Mouse (Mus musculus) lung, adult 10 weeks (tissue): ENCODE data around the gene Tmem50a. TPM values are rescaled to one million over a fixed set of nuclear protein-coding genes. Genes with fewer than 3 reads are reported as not detected.

Experiments used
- polyA plus RNA-seq: library from polyadenylated mRNA; stranded (reverse); fragments of 350-450 nt; fragmentation: Illumina TruSeq; extraction: RNeasy Lipid Tissue Mini Kit (QIAGEN cat#74804); gene quantifications from one replicate; pipeline ENCODE4 v1.2.3, GENCODE M21; 2014; ENCODE audit warnings: low read depth, low replicate concordance; ENCODE audit not compliant: insufficient read depth

The Tmem50a gene
- polyA plus RNA-seq, result 212 TPM

DNA sequence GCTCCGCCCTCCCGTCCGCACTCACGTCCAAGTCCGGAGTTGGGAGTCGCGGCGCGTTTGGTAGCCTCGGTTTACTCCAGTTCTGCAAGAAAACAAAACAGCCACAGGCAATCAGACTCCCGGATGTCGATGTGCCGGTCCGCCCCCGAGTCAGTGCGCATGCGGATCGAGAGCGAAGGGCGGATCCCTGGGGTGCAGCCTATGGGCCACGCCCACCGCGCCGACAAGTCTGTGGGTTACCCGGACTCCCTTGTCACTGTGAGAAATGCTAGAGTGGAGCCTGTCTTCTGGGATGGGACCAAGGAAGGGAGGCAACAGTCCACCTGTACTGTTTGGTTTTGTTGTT lies at the start of gene Tmem50a:
TSS of gene Tmem50a (minus strand) at position 161 of the 346 bp plus-strand sequence.

GRCm38 (mm10) chr4:134930684-134931481 lies 16.1 kb upstream of the Tmem50a start, which contains the start of gene Syf2:
Gene Syf2 (plus strand): TSS chr4:134930898.

DNA sequence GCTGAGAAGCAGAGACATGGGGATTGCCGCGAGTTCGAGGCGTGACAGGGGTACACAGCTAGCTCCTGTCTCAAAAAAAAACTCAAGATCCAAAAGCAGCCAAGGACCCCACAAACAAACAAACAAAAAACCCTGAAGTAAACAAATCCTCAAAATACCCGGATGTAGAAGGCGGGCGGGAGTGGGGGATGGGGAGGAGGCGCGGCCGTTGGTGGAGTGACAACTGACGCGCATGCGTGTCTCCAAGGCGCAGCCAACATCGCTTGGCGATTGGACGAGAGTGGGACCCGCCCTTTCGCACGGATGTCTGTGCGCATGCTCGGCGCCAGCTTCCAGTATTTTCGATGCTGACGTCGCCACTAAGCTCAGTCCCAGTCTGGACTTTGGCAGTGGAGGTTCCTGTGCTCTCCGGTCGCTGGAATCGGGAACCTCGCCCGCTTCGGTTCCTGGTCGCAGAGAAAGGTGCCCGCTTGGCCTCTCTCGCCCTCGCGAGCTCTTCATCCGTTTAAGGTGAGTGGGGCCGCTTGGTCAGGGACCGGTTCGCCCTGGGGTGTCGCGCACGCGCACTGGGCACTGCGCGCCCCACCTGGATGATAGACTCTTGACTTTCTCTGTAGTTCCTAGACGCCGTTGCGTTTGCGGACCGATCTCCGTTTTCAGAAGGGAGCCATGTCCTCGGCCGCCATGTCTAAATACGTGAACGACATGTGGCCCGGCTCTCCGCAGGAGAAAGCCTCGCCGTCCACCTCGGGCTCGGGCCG lies 8.6 kb upstream of the Tmem50a start, which contains the start of gene Rsrp1:
TSS of gene Rsrp1 (plus strand) at position 335 of the 761 bp plus-strand sequence.

GRCm38 (mm10) chr4:134863937-134864729 lies 50.7 kb downstream of the Tmem50a start, which contains the start of gene Rhd:
Gene Rhd (plus strand): TSS chr4:134864536.

DNA sequence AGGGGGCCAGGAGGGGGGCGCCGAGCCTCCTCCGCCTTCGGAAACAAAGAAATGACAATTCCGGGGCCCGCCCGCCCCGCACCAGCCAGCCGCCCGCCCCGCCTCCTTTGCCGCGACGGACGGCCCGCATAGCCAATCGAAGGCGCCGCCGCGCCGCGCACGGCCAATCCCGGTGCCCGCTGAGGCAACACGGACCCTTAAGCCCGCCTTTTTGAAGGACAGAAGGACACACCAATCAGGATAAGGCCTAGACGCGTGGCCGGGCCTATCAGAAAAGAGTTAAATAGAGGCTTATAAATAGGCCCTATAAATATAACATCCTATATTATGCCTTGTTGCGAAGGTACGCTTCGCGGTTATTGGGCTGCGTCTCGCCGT lies 61.6 kb downstream of the Tmem50a start, which contains the start of gene Maco1:
TSS of gene Maco1 (minus strand) at position 87 of the 378 bp plus-strand sequence.

Other genes with a start within 250 kb of the Tmem50a start
- gene Man1c1, start 210.7 kb downstream of the Tmem50a start, polyA plus RNA-seq, result 7.4 TPM
- gene Ldlrap1, start 147.0 kb downstream of the Tmem50a start, polyA plus RNA-seq, result 16.0 TPM
- 13.2 TPM for gene Maco1, start 61.7 kb downstream of the Tmem50a start, polyA plus RNA-seq
- gene Rhd, start 50.5 kb downstream of the Tmem50a start, polyA plus RNA-seq, result not detected
- 342 TPM for gene Rsrp1, start 8.6 kb upstream of the Tmem50a start, polyA plus RNA-seq
- gene Syf2, start 15.9 kb upstream of the Tmem50a start, polyA plus RNA-seq, result 124 TPM
- 1.6 TPM for gene Runx3, start 205.6 kb upstream of the Tmem50a start, polyA plus RNA-seq